Mouse (Mus musculus) hindbrain, embryonic 14.5 days (tissue): ENCODE measurements around the gene Apex2. TPM values are rescaled to one million over a fixed set of nuclear protein-coding genes. Genes with fewer than 3 reads are reported as not detected.

Experiments used
- ATAC-seq: fragments of 200-750 bp; cut with Nextera tagmentation; 2 replicates; pipeline ENCODE4 v1.8.0; 2017; ENCODE audit warnings: moderate number of reproducible peaks, mild to moderate bottlenecking, moderate TSS enrichment, moderate library complexity; ENCODE audit not compliant: low FRiP score
- DNase-seq: peaks from one replicate; pipeline ENCODE4 v3.0.0-alpha.2; 2015; ENCODE audit warnings: low spot score
- H3K27ac ChIP-seq: fragments of 300-500 bp; sonication (generic); 2 replicates; pipeline ENCODE4 v1.5.1; 2014; ENCODE audit warnings: mild to moderate bottlenecking, moderate library complexity
- H3K27me3 ChIP-seq: fragments of 300-500 bp; sonication (generic); 2 replicates; pipeline ENCODE4 v1.6.1; 2014; ENCODE audit warnings: mild to moderate bottlenecking, low read length, mixed read lengths; ENCODE audit not compliant: control insufficient read depth, insufficient read depth
- H3K36me3 ChIP-seq: fragments of 300-500 bp; sonication (generic); replicated peaks from 2 replicates; pipeline ENCODE4 v1.6.1; 2014; ENCODE audit not compliant: control insufficient read depth, insufficient read depth
- H3K4me1 ChIP-seq: fragments of 300-500 bp; sonication (generic); replicated peaks from 2 replicates; pipeline ENCODE4 v1.6.1; 2014; ENCODE audit warnings: antibody characterized with exemption, low read length, mixed read lengths; ENCODE audit not compliant: control insufficient read depth, insufficient read depth
- H3K4me2 ChIP-seq: fragments of 300-500 bp; sonication (generic); replicated peaks from 2 replicates; pipeline ENCODE4 v1.6.1; 2014; ENCODE audit warnings: mild to moderate bottlenecking, moderate library complexity
- H3K4me3 ChIP-seq: fragments of 300-500 bp; sonication (generic); replicated peaks from 2 replicates; pipeline ENCODE4 v1.5.1; 2014; ENCODE audit warnings: mild to moderate bottlenecking, low read length
- H3K9ac ChIP-seq: fragments of 300-500 bp; sonication (generic); 2 replicates; pipeline ENCODE4 v1.6.1; 2014
- H3K9me3 ChIP-seq: fragments of 300-500 bp; sonication (generic); 2 replicates; pipeline ENCODE4 v1.6.1; 2016; ENCODE audit warnings: low read length; ENCODE audit not compliant: control insufficient read depth
- WGBS: fragments of 180-500 bp; shearing (Covaris S2); extraction: QIAGEN DNeasy Blood & Tissue Kit; methylation state at CpG from one replicate; pipeline ENCODE4 v1.1.7; 2014; 5-methylcytosine and 5-hydroxymethylcytosine counted together
- polyA plus RNA-seq: library from polyadenylated mRNA; unstranded; fragments of >200 nt; fragmentation: Nextera tagmentation; extraction: Ambion mirVana; gene quantifications from 2 replicates; pipeline ENCODE4 v1.2.1, GENCODE M21; 2014

The Apex2 gene
- polyA plus RNA-seq = 16.3 and 16.9 TPM in 2 replicates

DNA sequence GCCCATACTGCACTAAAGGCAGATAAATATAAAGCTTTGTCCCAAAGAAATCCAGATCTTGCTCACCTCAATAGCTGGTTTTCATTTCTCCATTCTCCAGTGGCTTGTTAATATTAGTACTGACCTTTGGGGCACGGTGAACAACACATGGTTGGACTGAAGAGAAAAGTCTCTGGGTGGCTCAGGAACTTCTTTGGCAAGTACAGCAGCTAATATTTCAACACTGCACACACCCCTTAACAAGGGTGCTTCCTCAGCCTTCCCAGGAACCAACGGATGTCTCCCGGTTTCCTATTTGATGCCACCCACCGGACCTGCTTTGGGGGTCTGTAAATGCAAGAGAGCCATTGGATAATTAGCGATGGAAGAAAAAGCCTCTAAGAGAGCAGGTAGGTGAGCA lies at the start of gene Apex2:
Gene Apex2, minus strand, starts transcription at position 173 of the 400 bp plus-strand sequence.
- H3K27ac ChIP-seq = no peak within 1 kb of the TSS
- 0 out of 2 replicates have a peak, but pooled peaks cover 5% of the 10 kb centered on the region for H3K4me1 ChIP-seq
- H3K9ac ChIP-seq = no peak within 1 kb of the TSS
- peaks cover 6% of the 10 kb centered on the region for H3K36me3 ChIP-seq
- H3K27me3 ChIP-seq = no peaks in the 10 kb centered on the region
- peak within 1 kb of the TSS; percentile 62 for H3K4me2 ChIP-seq
- no peaks in the 10 kb centered on the region for H3K9me3 ChIP-seq
- no peak for ATAC-seq
- WGBS = 83% methylated on average over 5 of the region's 5 CpGs
- H3K4me3 ChIP-seq = peak within 1 kb of the TSS; percentile 54; the same call in 1 of the 2 replicates
- no peak for DNase-seq

DNA sequence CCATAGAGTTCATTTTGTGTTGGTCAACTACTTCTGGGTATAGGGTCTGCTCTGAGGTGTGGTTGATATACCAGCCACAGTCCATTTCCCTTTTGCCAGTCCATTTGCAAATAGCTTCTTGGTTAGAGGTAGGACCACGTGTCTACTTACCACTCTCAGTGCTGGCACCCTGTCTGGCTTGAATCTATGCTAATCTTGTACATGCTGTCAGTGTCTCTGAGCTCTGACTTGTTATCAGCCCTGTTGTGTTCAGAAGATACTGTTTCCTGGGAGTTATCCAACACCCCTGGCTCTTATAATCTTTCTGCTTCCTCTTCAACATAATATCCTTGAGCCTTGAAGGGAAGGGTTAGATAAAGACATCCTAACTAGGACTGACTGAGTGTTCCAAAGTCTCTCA lies 46.8 kb upstream of the Apex2 start:
- WGBS = 63% methylated on average over 1 of the region's 1 CpGs
- Histone ChIP-seq H3K9ac (no peak overlapping the region), H3K27ac (no peak overlapping the region)

DNA sequence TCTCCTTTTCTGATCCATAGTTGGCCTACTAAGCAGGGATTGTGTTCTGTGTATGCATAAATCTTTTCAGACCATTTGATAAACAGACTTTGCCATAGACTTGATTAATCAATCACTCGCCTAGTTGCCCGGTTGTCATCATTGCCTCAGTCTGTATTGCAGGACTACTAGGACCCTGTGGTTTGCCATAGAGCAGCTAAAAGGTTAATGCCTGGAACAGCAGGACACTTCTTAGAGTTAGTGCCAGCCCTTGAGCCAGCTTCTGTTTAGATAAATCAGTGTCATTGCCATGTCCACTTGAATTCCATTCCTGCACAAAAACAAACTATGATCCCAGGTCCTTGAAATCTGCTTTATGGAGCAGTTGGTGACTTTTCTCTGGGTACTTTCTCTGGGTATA lies 9.2 kb upstream of the Apex2 start:
- WGBS = 60% methylated on average over 2 of the region's 2 CpGs
- H3K9me3 ChIP-seq = no peaks in the 10 kb centered on the region
- ATAC-seq (no peak), DNase-seq (no peak)
- no peak overlapping the region for H3K9ac ChIP-seq
- H3K4me3 ChIP-seq = no peak overlapping the region
- peaks cover 4% of the 10 kb centered on the region; the same call in 1 of the 2 replicates for H3K27me3 ChIP-seq
- no peak overlapping the region for H3K27ac ChIP-seq
- no peak overlapping the region for H3K4me2 ChIP-seq
- no peaks in the 10 kb centered on the region for H3K36me3 ChIP-seq
- H3K4me1 ChIP-seq = no peaks in the 10 kb centered on the region

More for the DNA sequence above, 46.8 kb upstream of the Apex2 start:
- Histone ChIP-seq H3K4me1 (no peaks in the 10 kb centered on the region), H3K4me2 (no peak overlapping the region), H3K4me3 (no peak overlapping the region), H3K36me3 (no peaks in the 10 kb centered on the region), H3K9me3 (no peaks in the 10 kb centered on the region), H3K27me3 (no peaks in the 10 kb centered on the region)
- no peak for ATAC-seq
- no peak for DNase-seq

DNA sequence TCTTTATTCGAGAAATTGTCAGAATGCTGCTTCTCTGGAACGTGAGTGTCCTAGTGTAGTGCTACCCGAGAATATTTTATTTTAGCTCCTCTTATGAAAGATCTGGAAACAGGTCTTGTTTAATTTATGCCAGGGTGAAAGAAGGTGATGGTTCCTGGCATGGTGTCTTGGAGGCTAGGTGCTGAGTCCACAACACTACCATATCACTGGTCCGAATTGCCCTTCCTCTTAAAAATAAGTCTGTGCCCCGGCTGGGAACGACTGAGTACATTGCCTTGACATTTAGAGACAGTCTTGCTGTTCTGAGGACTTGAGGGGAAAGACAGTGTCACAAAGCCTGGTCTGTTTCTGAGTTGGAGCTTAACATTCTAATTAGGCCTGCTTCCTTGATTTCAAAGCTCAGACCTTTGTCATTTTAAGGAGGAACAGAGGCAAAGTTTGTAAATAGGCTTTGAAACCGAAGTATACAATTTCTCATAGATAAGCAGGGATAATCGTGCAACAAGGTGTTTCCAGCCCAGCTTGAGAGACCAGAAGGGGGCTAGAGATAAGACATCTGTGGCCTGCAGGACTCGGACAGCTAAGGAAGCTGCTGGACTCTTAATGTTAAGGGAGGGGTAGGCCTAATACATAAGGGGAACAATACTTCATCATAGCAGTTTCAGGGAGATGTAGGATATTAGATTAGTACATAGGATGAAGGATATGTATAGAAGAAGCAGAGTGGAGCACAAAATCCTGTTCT lies 5.5 kb upstream of the Apex2 start:
- no peak for DNase-seq
- no peak overlapping the region for H3K27ac ChIP-seq
- no peak overlapping the region for H3K9ac ChIP-seq
- WGBS = 84% methylated on average over 9 of the region's 9 CpGs
- no peaks in the 10 kb centered on the region for H3K4me1 ChIP-seq
- H3K9me3 ChIP-seq = no peaks in the 10 kb centered on the region
- H3K4me3 ChIP-seq = no peak overlapping the region
- no peaks in the 10 kb centered on the region for H3K36me3 ChIP-seq
- no peak overlapping the region for H3K4me2 ChIP-seq
- no peaks in the 10 kb centered on the region for H3K27me3 ChIP-seq
- ATAC-seq = no peak

DNA sequence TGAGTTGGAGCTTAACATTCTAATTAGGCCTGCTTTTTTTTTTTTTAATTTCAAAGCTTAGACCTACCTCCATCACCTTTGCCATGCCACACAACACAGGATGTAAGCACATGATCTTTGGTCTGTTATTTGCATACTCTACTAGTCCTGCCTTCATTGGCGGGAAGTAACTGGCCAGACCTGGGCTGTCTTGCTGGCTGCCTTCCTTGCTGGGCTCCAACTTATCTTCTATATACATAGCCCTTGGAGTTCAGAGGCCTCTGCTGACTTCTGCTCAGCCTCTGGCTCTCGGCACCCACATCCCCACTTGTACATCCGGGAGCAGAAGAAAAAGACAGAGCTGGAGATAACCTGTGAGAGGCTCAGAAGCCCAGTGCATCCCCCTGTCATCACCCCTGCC lies 4.5 kb upstream of the Apex2 start:
- ATAC-seq (no peak), DNase-seq (no peak)
- H3K4me2 ChIP-seq = no peak overlapping the region
- no peak overlapping the region for H3K4me3 ChIP-seq
- WGBS = 88% methylated on average over 3 of the region's 3 CpGs
- H3K27ac ChIP-seq = no peak overlapping the region
- H3K4me1 ChIP-seq = no peaks in the 10 kb centered on the region
- no peak overlapping the region for H3K9ac ChIP-seq
- H3K9me3 ChIP-seq = no peaks in the 10 kb centered on the region
- H3K27me3 ChIP-seq = no peaks in the 10 kb centered on the region
- no peaks in the 10 kb centered on the region for H3K36me3 ChIP-seq

DNA sequence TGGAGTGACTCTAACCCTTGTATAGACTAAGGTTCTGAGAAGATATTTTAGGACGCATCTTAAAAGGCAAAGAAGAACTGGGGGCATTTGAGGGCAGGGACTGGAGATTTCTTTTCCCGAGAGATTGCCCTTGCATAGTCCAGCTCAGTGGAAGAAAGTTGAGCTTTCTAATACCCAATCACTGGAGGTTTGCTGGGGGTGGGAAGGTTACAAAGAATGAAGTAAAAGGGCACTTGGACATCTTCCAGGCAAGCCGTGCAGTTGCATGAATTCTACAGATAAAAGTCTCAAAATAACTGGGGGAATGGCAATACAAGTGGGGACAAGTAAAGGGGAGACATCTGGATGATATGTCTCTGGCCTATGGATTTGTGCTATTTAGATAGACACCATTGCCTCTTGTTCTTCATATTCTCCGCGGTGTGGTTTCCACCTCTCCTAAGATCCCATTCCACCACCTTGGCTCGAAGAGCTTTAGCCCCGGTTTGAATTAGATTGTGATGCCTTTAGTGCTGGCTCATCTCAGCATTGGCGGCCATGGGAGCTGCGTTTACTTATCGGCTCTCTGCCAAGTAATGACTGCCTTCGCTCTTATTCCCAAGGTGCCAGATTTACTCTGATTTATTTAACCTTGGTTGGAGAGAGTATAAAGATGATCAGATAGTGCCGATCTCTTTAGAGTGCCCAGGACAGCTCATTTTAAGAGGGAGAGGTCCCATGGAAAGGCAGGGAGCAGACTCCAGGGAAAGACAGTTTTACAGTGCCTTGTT lies 3.8 kb upstream of the Apex2 start:
- no peaks in the 10 kb centered on the region for H3K9me3 ChIP-seq
- 94% methylated on average over 12 of the region's 12 CpGs for WGBS
- DNase-seq = no peak
- H3K27me3 ChIP-seq = no peaks in the 10 kb centered on the region
- no peaks in the 10 kb centered on the region for H3K36me3 ChIP-seq
- no peak overlapping the region for H3K9ac ChIP-seq
- H3K27ac ChIP-seq = no peak overlapping the region
- ATAC-seq = no peak
- H3K4me3 ChIP-seq = no peak overlapping the region
- no peak overlapping the region for H3K4me2 ChIP-seq
- H3K4me1 ChIP-seq = no peaks in the 10 kb centered on the region

DNA sequence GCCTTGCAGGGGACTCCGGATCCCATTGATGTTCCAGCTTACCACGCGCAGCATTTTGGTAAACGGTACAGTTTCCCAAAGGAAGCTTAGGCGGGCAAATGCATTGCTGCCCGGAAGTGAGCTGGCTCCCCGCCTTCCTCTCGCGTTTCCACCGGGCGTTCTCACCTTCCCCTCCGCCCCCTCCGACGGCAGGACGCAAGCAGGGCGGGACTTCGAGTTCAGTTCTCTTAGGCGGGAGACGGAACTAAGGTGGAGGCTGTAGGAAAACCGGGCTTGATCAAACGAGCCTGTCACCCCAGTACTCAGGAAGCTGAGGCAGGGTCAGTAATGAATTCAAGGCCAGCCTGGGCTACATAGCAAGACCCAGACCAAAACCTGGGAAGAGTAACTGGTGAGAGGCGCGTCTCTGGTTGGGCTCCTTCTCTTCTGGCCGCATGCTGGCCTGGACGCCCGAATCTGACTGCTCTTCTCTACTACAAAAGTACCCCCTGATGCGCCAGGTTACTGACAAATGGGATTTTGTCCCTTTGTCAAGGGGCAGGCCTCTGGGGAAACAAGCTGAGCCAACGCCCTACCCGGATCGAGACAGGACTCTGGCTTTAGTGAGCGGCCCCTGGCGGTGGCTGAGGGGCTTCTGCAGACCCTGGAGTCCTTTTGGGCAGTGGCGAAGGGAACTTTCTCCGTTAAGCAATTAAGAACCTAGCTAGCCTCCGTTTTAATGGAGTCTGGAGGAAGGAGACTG lies 1.5 kb downstream of the Apex2 start, which contains the start of gene Pfkfb1:
Gene Pfkfb1, plus strand, starts transcription at position 207 of the 742 bp plus-strand sequence.
- Histone ChIP-seq H3K9me3 (no peaks in the 10 kb centered on the region), H3K36me3 (peaks cover 13% of the 10 kb centered on the region), H3K4me3 (peak within 1 kb of the TSS; percentile 54), H3K4me1 (0 out of 2 replicates have a peak, but pooled peaks cover 5% of the 10 kb centered on the region), H3K9ac (peak within 1 kb of the TSS; percentile 72), H3K4me2 (peak within 1 kb of the TSS; percentile 62), H3K27me3 (no peaks in the 10 kb centered on the region), H3K27ac (peak within 1 kb of the TSS; percentile 75)
- ATAC-seq (peak; percentile 94), DNase-seq (peak; percentile 79)
- WGBS = 13% methylated on average over 35 of the region's 35 CpGs

DNA sequence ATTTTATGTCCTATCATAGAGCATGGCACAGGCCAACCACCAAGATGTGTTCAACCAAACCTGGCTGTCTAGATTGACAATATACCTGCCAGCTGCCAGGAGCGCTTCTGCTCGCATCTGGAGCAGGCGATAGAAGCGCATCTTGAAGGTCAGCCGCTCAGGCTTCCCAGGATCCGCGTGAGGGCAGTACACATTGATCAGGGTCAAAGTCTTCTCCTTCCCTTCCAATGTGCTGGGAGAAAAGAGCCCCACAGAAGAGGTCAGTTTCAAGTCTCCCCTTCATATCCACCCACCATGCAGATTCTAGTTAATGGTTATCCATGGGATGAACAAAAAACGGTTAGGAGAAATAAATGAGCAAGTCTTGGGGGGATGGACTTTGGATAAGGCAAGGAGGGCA lies 4.6 kb downstream of the Apex2 start:
- H3K4me1 ChIP-seq = 0 out of 2 replicates have a peak, but pooled peaks cover 5% of the 10 kb centered on the region
- H3K9me3 ChIP-seq = no peaks in the 10 kb centered on the region
- DNase-seq (no peak), ATAC-seq (no peak)
- H3K4me3 ChIP-seq = no peak overlapping the region
- no peaks in the 10 kb centered on the region for H3K27me3 ChIP-seq
- no peak overlapping the region for H3K9ac ChIP-seq
- H3K36me3 ChIP-seq = peaks cover 23% of the 10 kb centered on the region
- no peak overlapping the region for H3K4me2 ChIP-seq
- no peak overlapping the region for H3K27ac ChIP-seq
- WGBS = 93% methylated on average over 8 of the region's 8 CpGs

DNA sequence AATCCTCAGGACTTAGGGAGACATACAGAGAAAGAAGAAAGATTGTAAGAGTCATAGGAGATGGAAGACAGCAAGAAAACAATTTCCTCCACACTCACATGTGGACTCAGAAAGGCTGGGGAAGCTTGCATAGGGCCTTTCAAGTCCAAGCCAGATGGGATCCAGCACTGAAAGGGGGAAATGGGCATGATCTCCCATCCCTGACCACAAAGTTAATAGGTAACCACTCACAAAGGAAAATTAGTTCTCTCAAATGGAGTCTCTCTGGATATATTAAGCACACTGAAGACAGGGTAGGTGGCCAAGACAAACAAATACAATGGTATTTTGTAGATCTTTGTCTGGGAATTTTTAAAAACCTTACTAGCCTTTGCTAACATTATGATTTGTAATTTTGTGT lies 7.7 kb downstream of the Apex2 start:
- Histone ChIP-seq H3K9ac (no peak overlapping the region), H3K36me3 (peaks cover 26% of the 10 kb centered on the region), H3K27me3 (no peaks in the 10 kb centered on the region), H3K9me3 (no peaks in the 10 kb centered on the region), H3K4me2 (no peak overlapping the region), H3K4me3 (no peak overlapping the region), H3K4me1 (0 out of 2 replicates have a peak, but pooled peaks cover 5% of the 10 kb centered on the region), H3K27ac (no peak overlapping the region)
- no peak for DNase-seq
- no peak for ATAC-seq
